Mouse (Mus musculus) kidney, embryonic 16.5 days (tissue): ENCODE data around the gene Adgrg3. TPM values are rescaled to one million over a fixed set of nuclear protein-coding genes. Genes with fewer than 3 reads are reported as not detected.

Source experiments
- ATAC-seq: fragments of 200-750 bp; cut with Nextera tagmentation; 2 replicates; pipeline ENCODE4 v1.8.0; 2017; ENCODE audit warnings: moderate TSS enrichment; ENCODE audit not compliant: low FRiP score, low TSS enrichment
- H3K27ac ChIP-seq: fragments of 300-500 bp; sonication (generic); 2 replicates; pipeline ENCODE4 v1.5.1; 2014; ENCODE audit warnings: low read length
- H3K27me3 ChIP-seq: fragments of 300-500 bp; sonication (generic); 2 replicates; pipeline ENCODE4 v1.6.1; 2014; ENCODE audit warnings: low read length, control low read depth, mixed read lengths; ENCODE audit not compliant: insufficient read depth
- H3K36me3 ChIP-seq: fragments of 300-500 bp; sonication (generic); 2 replicates; pipeline ENCODE4 v1.6.1; 2014; ENCODE audit warnings: low read length, control low read depth, mixed read lengths; ENCODE audit not compliant: insufficient read depth
- H3K4me1 ChIP-seq: fragments of 300-500 bp; sonication (generic); 2 replicates; pipeline ENCODE4 v1.6.1; 2014; ENCODE audit warnings: low read length, control low read depth, mixed read lengths; ENCODE audit not compliant: insufficient read depth
- H3K4me2 ChIP-seq: fragments of 300-500 bp; sonication (generic); replicated peaks from 2 replicates; pipeline ENCODE4 v1.6.1; 2014; ENCODE audit warnings: low read depth, low read length
- H3K4me3 ChIP-seq: fragments of 300-500 bp; sonication (generic); 2 replicates; pipeline ENCODE4 v1.5.1; 2014; ENCODE audit warnings: mild to moderate bottlenecking, low read length
- H3K9ac ChIP-seq: fragments of 300-500 bp; sonication (generic); replicated peaks from 2 replicates; pipeline ENCODE4 v1.6.1; 2014; ENCODE audit warnings: low read length
- H3K9me3 ChIP-seq: fragments of 300-500 bp; sonication (generic); 2 replicates; pipeline ENCODE4 v1.6.1; 2016; ENCODE audit warnings: low read length, control low read depth
- WGBS: fragments of 180-500 bp; shearing (Covaris S2); extraction: QIAGEN DNeasy Blood & Tissue Kit; methylation state at CpG from one replicate; pipeline ENCODE4 v1.1.7; 2014; 5-methylcytosine and 5-hydroxymethylcytosine counted together
- polyA plus RNA-seq: library from polyadenylated mRNA; unstranded; fragments of >200 nt; fragmentation: Nextera tagmentation; extraction: Ambion mirVana; gene quantifications from 2 replicates; pipeline ENCODE4 v1.2.1, GENCODE M21; 2015

The Adgrg3 gene
- polyA plus RNA-seq, 1 experiment from 2014 or later, result 5.1 TPM

GRCm38 (mm10) chr8:95085432-95086141, 68.1 kb downstream of the Adgrg3 start:
- Histone ChIP-seq H3K9ac (no peak overlapping the region), H3K36me3 (peaks cover 31% of the 10 kb centered on the region), H3K4me3 (no peak overlapping the region), H3K27ac (no peak overlapping the region), H3K9me3 (no peaks in the 10 kb centered on the region), H3K4me2 (no peak overlapping the region), H3K27me3 (no peaks in the 10 kb centered on the region), H3K4me1 (peaks cover 9% of the 10 kb centered on the region)
- WGBS, result 91% methylated on average over 7 of the region's 7 CpGs
- ATAC-seq, result no peak

DNA sequence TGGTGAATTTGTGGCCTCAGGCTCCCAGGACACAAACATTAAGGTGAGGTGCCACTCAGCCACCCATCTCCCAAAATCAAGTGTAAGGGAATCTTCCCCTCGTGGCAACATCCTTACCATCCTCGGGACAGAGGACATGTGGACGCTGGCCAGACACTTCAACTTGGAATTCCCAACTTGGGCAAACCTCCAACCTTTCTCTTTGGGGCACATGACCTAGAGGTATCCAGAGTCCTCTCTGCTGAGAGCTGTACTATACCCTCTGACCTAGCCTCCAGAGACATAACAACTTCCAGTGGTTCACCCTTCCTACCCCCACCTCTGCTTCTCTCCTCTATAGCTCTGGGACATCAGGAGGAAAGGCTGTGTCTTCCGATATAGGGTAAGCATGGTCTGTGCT, 76.1 kb downstream of the Adgrg3 start:
- no peak overlapping the region for H3K27ac ChIP-seq
- H3K27me3 ChIP-seq, result no peaks in the 10 kb centered on the region
- 86% methylated on average over 4 of the region's 4 CpGs for WGBS
- H3K4me2 ChIP-seq, result no peak overlapping the region
- H3K36me3 ChIP-seq, result peaks cover 57% of the 10 kb centered on the region
- no peaks in the 10 kb centered on the region for H3K4me1 ChIP-seq
- ATAC-seq, result no peak
- no peaks in the 10 kb centered on the region for H3K9me3 ChIP-seq
- H3K9ac ChIP-seq, result no peak overlapping the region
- no peak overlapping the region for H3K4me3 ChIP-seq

Other genes with a start within 250 kb of the Adgrg3 start
- gene Cx3cl1, start 245.7 kb upstream of the Adgrg3 start, polyA plus RNA-seq, result 12.8 and 14.0 TPM in 2 replicates
- gene Ccl17, start 207.2 kb upstream of the Adgrg3 start, polyA plus RNA-seq, result 0.57 TPM in 1 of 2 replicates, not detected in the other
- 100 and 110 TPM in 2 replicates for gene Coq9, start 179.4 kb upstream of the Adgrg3 start, polyA plus RNA-seq
- gene Ciapin1, start 179.3 kb upstream of the Adgrg3 start, polyA plus RNA-seq, result 125 and 131 TPM in 2 replicates
- gene Polr2c, start 160.2 kb upstream of the Adgrg3 start, polyA plus RNA-seq, result 157 and 179 TPM in 2 replicates
- gene Dok4, start 141.4 kb upstream of the Adgrg3 start, polyA plus RNA-seq, result 34.8 and 39.3 TPM in 2 replicates
- 20.1 and 21.0 TPM in 2 replicates for gene Ccdc102a, start 99.6 kb upstream of the Adgrg3 start, polyA plus RNA-seq
- 0.05 and 0.08 TPM in 2 replicates for gene Adgrg5, start 94.0 kb upstream of the Adgrg3 start, polyA plus RNA-seq
- gene Adgrg1, start 42.9 kb upstream of the Adgrg3 start, polyA plus RNA-seq, result 66.2 and 67.8 TPM in 2 replicates
- gene Drc7, start 37.4 kb downstream of the Adgrg3 start, polyA plus RNA-seq, result 0.05 TPM in 1 of 2 replicates, not detected in the other
- gene Katnb1, start 63.5 kb downstream of the Adgrg3 start, polyA plus RNA-seq, result 29.5 and 33.2 TPM in 2 replicates
- gene Kifc3, start 185.1 kb downstream of the Adgrg3 start, polyA plus RNA-seq, result 32.5 and 37.7 TPM in 2 replicates